Mouse (Mus musculus): ENCODE measurements around the gene Tgfbr3. TPM values are rescaled to one million over a fixed set of nuclear protein-coding genes. Genes with fewer than 3 reads are reported as not detected.

Tgfbr3 gene
- total and polyA plus RNA-seq, 3 experiments: 171 to 233 (median 206) TPM

DNA sequence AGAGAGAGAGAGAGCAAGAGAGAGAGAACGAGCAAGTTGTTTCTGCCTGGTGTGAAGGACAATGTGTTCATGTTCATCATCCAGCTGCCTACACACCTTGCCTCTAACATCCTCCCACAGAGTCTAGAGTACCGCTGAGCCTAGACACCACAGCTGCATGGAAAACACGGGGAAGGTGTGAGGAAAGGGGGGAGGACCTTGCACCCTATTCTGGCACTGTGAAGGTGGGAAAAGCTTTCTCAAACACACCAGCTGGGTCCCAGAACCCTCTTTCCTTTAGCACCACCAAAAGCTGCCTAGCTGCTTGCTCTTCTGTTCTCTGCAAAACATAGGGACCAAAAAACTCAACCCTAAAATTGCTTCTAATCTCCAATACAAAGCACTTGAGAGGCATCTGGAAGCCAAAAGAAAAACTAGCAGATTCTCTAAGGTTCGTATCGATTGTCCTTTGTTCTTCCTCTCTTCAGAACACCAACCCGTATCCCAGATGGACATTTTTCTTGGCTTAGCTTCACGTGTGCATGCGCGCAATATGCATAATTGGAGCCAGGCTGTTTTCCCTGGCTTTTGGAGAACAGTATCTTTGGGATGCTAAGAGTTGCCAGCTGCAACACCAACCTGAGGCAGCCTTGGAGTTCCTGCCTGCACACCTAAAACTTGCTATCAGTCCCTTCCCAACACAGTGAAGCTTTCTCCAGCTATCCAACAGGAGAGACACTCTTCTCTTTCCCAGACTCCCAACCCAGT lies 6.7 kb downstream of the Tgfbr3 start:
- no peak for DNase-seq

DNA sequence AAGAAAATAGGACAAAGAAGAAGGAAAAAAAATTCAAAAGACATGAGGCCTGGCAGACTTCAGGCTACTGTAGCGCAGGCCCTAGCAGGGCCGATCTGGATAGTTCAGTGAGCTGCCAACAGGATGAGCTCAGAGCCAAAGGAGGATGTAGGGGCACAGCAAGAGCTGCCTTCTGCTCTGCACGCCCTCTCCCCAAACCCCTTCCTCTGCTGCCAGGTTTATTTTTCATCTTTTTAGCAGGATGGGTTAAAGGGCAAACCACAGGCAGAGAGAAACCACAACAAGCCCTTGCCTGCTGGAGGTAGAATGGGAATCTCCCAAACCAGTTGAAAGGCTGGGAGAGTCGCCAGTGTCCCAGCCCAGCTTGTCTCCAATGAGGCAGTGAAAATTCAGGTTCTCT lies 10.2 kb downstream of the Tgfbr3 start:
- no peak for DNase-seq

DNA sequence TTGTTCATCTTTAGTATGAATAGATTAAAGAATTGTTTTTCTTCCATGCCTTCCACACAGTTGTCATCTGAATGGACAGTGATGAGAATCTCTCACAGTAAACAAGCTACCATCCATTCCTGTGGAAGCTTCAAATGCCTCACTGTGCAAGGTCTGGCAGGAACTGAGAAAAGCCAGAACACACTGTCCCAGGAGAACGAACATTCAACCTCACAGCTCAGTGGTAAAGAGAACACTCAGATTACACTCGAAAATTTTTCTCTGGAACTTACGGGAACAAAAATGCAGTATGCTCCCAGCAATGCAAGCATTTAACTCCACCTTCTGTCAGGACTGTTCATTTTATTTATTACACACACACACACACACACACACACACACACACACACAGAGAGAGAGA lies 13.2 kb downstream of the Tgfbr3 start:
- DNase-seq: no peak

DNA sequence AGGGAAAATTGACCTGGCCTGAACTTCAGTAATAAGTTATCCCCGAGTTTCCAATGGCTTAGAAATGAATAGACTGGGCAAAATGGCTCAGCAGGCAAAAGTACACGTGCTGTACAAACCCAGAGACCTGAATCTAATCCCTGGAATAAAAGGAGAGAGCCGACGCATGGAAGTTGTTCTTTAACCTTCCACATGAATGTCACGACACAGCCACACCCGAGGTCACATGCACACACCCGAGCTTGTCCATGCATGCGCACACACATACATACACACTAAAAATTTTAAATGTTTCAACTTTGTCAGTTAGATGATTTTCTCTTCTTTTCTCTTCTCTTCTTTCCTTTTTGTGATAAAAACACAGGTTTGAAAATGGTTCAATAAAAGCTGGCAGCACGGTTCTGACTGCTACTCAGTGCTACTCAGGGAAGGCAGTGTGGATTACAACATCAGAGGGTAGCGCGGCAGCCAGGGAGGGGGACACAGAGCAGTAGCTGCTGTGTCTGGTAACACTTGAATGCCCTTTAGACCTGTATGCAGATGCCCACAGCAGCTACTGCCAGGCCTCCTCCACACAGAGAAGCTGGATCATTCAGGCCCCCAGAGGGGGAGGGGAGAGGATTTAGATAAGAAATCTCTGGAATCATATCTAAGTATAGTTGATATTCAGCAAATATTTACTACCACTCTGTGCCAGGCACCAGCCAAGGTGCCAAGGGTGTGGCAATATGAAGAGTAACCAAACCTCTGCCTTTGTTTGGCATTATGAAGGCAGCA lies 17.0 kb downstream of the Tgfbr3 start:
- DNase-seq: peak; percentile 5

DNA sequence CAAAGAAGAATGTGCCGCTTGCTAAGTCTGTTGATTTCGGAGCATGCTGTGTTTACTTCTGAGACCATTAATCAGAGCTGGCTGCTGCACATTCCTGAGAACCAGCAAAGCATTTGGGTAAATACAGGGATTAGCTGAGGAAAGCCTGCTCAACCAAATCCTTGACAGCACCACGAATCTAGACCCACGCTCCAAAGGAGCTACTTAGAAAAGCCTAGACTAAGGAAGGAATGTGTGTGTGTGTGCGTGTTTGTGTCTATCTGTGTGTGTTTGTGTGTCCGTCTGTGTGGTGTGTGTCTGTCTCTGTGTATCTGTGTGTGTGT lies 20.5 kb downstream of the Tgfbr3 start:
- peak; percentile 16 for DNase-seq

DNA sequence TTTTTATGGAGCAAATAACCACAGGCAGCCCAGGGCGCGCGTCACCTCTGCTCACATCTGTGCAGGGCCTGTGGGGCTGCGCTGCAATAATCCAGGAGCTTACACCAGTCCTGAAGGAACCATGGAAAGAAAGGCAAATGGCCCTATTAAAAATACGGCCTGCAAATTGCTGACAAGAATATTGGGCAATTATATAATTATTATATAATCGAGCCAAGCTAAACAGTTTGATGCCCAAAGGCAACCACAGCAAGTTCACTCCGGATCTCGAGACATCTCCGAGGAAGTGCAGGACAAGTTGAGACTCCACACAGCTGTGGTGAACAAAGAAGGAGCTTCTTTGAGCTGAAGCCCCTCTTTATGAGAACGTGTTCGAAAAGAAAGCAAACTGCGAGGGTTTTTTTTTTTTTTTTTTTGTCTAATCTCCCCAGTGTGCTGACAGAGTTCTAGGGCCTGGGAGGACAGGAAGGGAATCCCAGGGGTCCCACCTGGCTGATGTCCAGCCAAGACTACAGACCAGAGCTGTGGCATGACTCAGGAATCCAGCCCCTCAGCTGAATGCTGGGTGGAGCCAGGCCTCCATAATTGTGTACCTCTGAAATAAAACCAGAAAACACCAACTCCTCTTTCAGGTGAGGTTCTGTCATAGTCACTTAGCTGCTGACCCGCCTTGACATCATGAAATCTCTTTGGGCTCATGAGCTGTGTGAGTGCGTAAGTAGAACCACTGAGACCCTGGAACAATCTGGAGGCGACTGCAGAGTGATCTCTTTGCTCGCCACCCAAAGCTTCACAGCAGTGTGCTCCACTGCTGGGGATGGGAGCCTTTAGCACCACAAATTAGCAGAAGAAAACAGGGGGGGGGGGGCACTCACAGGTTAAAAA lies 21.1 kb downstream of the Tgfbr3 start:
- DNase-seq: no peak

DNA sequence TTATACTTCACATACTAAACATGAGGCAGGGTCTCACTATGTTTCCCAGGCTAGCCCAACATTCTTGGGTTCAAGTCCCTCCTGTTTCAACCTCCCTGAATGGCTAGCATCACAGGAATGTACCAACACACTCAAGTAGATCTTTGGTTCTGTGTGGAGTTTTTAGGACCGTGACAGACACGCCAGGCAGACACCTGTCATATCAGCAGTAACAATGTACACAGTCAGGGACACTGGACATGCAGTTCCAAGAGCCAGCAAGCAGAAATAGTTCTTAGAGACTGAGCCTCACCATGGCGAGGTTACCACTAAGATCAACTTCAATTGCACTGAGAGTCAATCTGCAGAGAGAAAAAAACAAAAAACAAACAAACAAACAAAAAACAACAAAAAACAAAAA lies 22.9 kb downstream of the Tgfbr3 start:
- DNase-seq: no peak

DNA sequence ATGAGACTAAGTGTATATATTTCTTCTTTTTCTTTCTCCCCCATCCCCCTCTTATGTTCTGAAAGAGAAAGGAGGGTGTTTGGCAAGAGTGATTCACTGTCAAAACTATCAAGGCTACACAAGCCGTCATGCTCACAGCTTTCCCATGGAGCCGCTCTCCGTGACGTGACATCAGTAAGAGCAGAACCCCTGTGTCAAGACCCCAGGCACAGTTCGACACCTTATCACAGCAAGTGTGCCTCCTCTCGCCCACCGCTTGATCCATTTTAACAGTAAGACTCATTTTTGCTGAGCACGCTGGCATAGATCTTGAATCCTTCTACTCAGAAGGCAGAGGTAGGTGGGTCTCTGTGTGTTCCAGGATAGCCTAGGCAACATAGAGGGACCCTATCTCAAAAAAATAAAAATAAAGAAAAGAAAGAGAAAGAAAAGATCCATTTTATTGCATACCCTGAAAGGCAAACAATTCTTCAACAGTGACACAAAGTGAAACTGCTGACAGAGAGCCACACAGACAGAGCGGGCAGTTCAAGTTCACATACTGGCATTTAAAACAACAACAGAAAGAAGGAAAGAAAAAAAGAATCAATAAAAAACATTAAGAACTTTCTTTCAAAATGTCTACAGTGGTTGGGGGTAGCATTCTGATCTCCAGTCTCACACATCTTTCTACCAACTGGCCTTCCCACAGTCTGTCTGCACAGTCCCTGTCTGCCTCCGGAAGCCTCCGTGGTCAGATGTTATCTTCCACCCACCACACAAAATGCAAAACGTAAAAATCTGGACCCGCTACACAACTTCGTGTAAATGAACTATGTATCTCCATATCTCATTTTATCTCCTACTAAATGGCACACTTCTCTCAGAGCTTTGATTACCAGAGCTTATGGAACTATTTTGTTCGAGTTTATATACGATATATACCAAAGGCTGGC lies 24.7 kb downstream of the Tgfbr3 start:
- no peak for DNase-seq

DNA sequence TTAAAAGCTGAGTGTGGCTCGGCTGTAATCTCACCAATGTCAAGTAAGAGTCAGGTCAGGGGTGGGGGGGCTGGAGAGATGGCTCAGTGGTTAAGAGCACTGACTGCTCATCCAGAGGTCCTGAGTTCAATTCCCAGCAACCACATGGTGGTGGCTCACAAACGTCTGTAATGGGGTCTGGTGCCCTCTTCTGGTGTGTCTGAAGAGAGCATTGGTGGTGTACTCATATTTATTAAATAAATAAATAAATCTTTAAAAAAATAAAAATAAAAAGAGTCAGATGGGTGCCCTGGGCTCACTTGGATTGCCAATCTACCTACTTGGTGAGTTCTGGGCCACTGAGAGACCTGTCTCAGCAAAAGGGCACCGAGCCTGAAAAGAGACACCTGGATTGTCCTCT lies 25.6 kb downstream of the Tgfbr3 start:
- no peak for DNase-seq

DNA sequence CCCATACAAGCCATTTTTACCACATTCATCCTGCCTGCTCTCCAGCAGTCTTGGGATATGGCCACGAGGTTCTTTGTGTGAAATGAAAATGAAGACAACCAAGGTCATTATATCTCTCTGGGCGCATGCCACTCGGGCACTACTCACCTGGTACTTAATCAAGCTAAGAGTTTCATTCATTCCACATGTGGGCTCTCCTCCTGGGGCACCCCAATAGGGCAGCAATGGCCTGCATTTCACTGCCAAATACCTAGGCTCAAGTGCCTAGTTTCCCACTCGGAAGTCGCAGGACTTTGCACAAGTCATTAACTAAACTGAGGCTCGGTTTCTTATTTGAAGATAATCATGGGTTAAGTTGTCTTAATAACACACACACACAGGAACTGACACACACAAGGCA lies 27.5 kb downstream of the Tgfbr3 start:
- no peak for DNase-seq

DNA sequence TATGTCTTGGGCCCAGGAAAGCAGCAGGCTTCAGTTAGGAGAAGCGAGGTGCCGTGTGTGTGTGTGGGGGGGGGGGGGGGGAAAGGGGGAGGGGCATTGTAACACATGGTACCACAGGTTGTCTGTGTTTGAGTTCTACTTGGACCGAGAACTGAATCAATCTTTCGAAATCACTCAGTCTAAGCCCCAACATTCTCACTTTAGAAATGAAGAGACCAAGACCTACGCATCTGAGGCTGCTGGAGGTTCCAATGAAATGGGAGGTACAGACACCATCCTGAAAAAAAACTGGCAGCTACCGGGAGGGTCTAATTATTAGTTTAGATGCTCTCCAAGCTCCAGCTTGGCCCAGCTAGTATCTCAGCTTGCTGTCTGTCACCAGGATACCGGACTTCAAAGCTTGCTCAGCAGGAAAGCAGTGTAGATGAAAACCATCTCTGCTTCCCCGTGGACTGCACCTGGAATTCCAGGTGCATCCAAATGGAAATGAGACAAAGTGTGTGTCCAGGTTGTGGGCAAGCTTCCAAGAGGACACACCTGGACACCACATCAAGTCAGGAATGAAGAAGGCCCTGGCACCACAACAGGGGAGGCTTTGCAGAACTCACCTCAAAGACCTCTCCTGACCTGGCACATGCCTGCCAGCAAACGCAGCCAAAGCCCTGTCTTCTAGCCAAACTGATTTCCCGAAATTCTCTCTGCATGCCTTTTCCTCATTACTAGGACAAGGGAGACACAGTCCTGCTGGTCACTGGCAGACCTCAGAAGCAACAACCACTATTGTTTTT lies 28.5 kb downstream of the Tgfbr3 start:
- DNase-seq: peak; percentile 51

DNA sequence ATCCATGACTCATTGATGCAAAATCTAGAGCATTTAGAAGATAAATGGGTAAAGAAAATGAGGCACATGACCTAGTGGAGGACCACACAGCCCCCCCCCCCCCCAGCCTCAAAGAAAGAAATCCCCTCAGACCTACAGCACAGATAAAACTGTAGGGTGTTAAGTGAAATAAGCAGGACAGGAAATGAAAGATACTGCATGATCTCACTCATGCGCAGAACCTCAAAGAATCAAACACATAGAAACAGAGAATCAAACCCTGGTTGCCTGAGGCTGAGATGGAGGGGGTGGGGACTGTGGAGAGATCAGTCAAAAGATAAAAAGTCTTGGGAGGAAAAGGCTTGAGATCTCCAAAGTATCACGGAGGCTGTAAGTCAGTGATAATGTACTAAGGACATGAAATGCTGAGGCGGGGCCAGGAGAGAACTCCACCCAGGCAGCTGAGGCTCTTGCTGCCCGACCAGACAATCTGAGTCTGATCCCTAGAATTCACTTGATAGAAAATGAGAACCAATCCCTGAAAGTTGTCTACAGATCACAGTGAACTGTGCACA lies 29.9 kb downstream of the Tgfbr3 start:
- DNase-seq: no peak

DNA sequence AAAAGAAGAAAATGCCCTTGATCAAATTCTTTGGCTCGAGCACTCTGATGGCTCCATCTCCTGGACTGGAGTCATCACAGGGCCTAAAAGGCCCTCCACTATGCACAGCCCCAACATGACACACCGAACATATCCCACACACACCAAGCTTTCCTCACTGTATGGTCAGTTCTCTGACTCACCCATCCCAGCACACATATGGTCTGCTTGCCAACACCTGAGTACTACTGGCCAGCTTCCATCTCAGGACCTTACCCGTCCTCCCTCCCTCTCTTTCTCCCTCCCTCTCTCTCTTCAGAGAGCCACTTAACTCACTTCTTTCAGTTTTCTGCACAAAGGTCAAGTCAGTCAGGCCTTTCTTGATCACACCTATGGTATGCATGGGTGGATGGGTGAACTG lies 36.0 kb downstream of the Tgfbr3 start:
- DNase-seq: no peak

DNA sequence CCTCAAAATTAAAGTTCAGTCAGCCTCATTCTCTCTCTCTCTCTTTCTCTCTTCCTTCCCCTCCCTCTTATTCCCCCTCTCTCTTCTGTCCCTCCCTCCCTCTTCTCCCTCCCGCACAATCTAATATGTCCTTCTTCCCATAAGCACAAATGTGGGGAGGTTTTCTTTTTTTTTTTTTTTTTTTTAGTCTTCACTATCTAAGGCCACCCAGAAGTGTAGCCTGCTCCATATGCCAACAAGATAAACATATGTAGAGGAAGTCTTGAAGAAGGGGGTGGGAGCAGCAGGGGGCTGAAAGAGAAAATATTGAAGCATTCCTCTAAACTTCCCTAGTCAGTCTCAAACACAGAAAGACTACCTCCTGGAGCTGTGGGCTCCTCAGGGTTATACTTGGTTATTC lies 37.0 kb downstream of the Tgfbr3 start:
- no peak for DNase-seq

DNA sequence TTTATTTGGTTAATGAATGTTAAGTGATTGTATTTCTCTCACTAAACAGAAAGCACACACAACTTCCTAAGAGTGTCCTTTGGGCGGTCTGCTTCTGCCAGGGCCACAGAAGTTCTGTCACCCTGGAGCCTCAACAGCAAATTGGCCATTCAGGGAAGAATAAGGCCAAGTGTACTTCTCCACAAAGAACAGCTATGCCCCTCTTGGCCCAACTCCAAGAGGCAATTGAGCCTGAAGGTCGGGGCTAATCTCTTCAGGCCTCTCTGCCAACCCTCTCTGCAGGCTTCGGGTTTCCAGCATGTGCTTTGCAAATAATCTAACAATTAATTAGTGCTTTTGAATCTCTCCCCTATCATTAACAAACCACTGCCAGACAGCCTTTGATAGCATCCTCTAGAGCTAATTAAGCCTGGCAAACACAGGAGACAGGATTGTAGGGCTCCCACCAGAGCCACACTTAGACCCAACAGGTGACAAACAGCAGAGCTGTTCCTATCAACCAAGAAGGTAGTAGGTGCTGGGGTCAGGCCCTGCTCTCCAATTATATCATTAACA lies 37.6 kb downstream of the Tgfbr3 start:
- peak; percentile 76 for DNase-seq

DNA sequence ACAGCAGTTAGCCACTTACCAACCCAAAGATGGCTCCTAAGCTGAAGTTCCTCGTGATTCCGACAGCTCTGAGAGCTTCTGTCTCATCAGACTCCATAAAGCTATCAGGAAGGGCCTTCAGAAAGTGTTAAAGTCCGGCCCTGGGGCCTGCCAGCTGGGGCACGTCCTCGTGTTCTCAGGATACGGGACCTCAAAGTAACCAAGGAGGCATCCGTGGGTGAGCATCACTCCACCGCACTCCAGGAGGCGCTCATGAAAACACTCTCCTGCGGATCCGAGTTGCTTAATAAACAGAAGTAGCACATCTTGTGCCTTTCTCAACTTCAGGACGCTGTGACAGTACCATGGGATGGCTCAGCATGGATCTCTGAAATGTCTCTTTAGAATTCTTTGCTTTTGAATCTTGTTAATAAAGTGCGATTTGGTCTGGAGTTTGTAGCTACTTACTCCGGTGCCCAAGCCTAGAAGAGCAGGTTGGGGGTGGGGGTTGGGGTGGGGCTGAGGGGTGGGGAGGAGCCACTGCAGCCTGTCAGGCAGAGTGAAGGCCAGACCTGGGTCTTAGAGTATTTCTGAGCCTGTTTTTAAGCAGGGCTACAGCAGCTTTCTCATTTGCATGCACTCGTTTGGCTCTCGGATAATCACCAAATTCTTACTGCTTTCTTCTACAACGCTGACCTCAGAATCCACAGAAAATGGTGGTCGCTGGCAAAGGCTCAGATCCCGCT lies 38.7 kb downstream of the Tgfbr3 start:
- peak; percentile 46 for DNase-seq

DNA sequence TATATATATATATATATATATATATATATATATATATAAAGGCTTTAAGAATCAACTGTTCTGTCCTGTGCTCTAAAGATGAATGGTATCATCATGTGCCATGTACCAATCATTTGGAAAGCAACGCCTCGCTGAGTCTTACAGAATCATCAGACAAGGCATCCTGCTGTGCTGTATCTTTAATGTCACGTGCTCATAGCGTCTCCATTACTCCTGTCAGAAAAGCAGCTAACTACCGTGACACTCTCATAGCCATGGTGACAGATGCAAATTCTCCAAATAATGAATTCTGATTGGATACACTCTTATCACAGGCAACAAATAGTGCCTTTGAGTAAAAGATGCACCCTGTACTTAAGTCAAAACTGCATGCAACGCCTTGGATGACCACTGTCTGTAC lies 40.7 kb downstream of the Tgfbr3 start:
- DNase-seq: no peak

DNA sequence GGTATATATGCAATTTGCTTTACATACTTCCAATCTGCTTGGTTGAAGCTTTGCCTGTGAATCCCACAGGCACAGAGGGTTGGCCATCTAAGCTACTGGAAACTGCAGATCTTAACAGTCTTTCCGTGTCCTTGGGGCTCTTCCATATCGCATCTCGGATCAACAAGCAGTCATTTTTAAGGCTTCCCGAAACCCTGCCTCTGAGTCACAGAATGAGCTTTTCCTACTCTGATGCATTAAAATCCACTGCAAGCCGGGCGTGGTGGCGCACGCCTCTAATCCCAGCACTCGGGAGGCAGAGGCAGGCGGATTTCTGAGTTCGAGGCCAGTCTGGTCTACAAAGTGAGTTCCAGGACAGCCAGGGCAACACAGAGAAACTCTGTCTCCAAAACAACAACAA lies 41.1 kb downstream of the Tgfbr3 start:
- peak; percentile 58 for DNase-seq

DNA sequence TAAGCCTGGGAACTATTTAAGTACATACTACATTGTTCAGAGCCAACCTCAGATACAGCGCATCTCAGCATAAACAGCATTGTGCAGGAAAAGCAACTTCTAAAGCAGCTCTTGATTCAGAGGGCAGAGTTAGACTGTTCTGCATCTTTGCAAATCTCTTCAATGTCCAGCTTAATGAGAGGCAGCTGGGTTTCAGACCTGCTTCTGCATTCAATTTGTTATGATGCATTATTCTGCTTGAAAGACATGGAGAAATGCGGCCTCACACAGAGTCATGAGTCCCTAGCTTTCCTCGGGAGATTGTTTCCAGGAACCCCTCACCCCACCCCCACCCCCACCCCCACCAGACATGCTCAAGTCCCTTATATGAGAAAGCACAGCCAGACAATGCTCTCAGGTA lies 41.6 kb downstream of the Tgfbr3 start:
- DNase-seq: no peak

DNA sequence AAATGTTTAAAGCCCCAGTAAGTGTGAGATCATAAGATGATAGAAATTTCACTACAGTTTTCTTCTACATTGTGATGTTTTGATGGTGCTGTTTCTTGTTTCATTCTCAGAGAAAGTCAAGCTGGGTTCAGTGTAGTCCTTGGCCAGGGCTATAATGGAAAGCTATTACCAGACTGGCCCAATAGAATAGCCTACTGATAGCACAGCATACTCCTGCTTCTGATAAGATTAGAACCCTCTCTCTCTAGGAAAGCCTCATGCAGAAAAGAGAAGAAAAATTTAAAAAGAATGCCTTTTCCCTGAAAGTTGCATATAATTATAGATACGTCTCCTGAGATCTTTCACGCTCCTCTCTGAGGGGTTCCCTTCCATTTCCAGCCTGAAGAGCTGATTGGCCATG lies 46.0 kb downstream of the Tgfbr3 start:
- DNase-seq: no peak

Measured in adrenal gland, adult 2 months (tissue).